Mouse (Mus musculus): Measurements from ENCODE around the gene Sergef. TPM values are rescaled to one million over a fixed set of nuclear protein-coding genes. Genes with fewer than 3 reads are reported as not detected.
A peak's percentile ranks its signal among the peaks of the same experiment; 100 is the strongest.

Sergef gene
- total RNA-seq, 2 experiments from 2014 or later = 21.9 to 22.1 TPM

GRCm38 (mm10) chr7:46447473-46448165 is 192.0 kb downstream of the Sergef start:
- DNase-seq = no peak

- no peak for DNase-seq
Measured at GRCm38 (mm10) chr7:46445896-46446295, 193.7 kb downstream of the Sergef start.

GRCm38 (mm10) chr7:46443163-46443562 is 196.4 kb downstream of the Sergef start:
- peak; percentile 55 to 76 for DNase-seq

GRCm38 (mm10) chr7:46438537-46439141 is 201.0 kb downstream of the Sergef start:
- no peak for DNase-seq

GRCm38 (mm10) chr7:46435833-46436232 is 203.8 kb downstream of the Sergef start:
- DNase-seq = no peak

- no peak for DNase-seq
Measured at GRCm38 (mm10) chr7:46433874-46434273, 205.7 kb downstream of the Sergef start.

GRCm38 (mm10) chr7:46425012-46425411 is 214.6 kb downstream of the Sergef start:
- no peak for DNase-seq

- DNase-seq = no peak
Measured at GRCm38 (mm10) chr7:46423951-46424350, 215.7 kb downstream of the Sergef start.

GRCm38 (mm10) chr7:46422764-46423412 is 216.7 kb downstream of the Sergef start:
- DNase-seq = peak; percentile 67 to 80

- no peak for DNase-seq
Measured at GRCm38 (mm10) chr7:46422052-46422763, 217.4 kb downstream of the Sergef start.

- no peak for DNase-seq
Measured at GRCm38 (mm10) chr7:46421535-46421934, 218.1 kb downstream of the Sergef start.

GRCm38 (mm10) chr7:46418102-46418622 is 221.4 kb downstream of the Sergef start:
- peak; percentile 4 to 11 for DNase-seq

- DNase-seq = no peak
Measured at GRCm38 (mm10) chr7:46417467-46417866, 222.1 kb downstream of the Sergef start.

GRCm38 (mm10) chr7:46415818-46416425 is 223.7 kb downstream of the Sergef start:
- DNase-seq = no peak

- no peak for DNase-seq
Measured at GRCm38 (mm10) chr7:46413959-46414725, 225.5 kb downstream of the Sergef start.

GRCm38 (mm10) chr7:46412823-46413222 is 226.8 kb downstream of the Sergef start:
- DNase-seq = no peak

- DNase-seq = no peak
Measured at GRCm38 (mm10) chr7:46410727-46411126, 228.9 kb downstream of the Sergef start.

GRCm38 (mm10) chr7:46409204-46409789 is 230.3 kb downstream of the Sergef start:
- no peak for DNase-seq

- DNase-seq = no peak
Measured at GRCm38 (mm10) chr7:46408606-46409005, 231.0 kb downstream of the Sergef start.

GRCm38 (mm10) chr7:46404756-46405155 is 234.9 kb downstream of the Sergef start:
- DNase-seq = no peak
